Mouse (Mus musculus) midbrain, embryonic 16.5 days (tissue): ENCODE measurements around the gene Cst10. TPM values are rescaled to one million over a fixed set of nuclear protein-coding genes. Genes with fewer than 3 reads are reported as not detected.

Experiments used
- ATAC-seq: fragments of 200-750 bp; cut with Nextera tagmentation; 2 replicates; pipeline ENCODE4 v1.8.0; 2017; ENCODE audit warnings: moderate TSS enrichment
- H3K27ac ChIP-seq: fragments of 300-500 bp; sonication (generic); 2 replicates; pipeline ENCODE4 v1.5.1; 2014; ENCODE audit warnings: mild to moderate bottlenecking, low read length, mixed read lengths
- H3K27me3 ChIP-seq: fragments of 300-500 bp; sonication (generic); 2 replicates; pipeline ENCODE4 v1.6.1; 2014; ENCODE audit warnings: low read depth, low read length, mixed read lengths; ENCODE audit not compliant: control insufficient read depth, insufficient read depth
- H3K36me3 ChIP-seq: fragments of 300-500 bp; sonication (generic); 2 replicates; pipeline ENCODE4 v1.6.1; 2014; ENCODE audit warnings: mild to moderate bottlenecking, low read length, moderate library complexity, mixed read lengths; ENCODE audit not compliant: control insufficient read depth, insufficient read depth
- H3K4me1 ChIP-seq: fragments of 300-500 bp; sonication (generic); 2 replicates; pipeline ENCODE4 v1.6.1; 2014; ENCODE audit warnings: mild to moderate bottlenecking, low read length, mixed read lengths; ENCODE audit not compliant: control insufficient read depth, insufficient read depth
- H3K4me2 ChIP-seq: fragments of 300-500 bp; sonication (generic); 2 replicates; pipeline ENCODE4 v1.6.1; 2014; ENCODE audit warnings: mild to moderate bottlenecking, low read length, mixed read lengths
- H3K4me3 ChIP-seq: fragments of 300-500 bp; sonication (generic); 2 replicates; pipeline ENCODE4 v1.5.1; 2014; ENCODE audit warnings: low read depth, mild to moderate bottlenecking, low read length, moderate library complexity, mixed read lengths
- H3K9ac ChIP-seq: fragments of 300-500 bp; sonication (generic); 2 replicates; pipeline ENCODE4 v1.6.1; 2014; ENCODE audit warnings: low read depth, low read length, mixed read lengths
- H3K9me3 ChIP-seq: fragments of 300-500 bp; sonication (generic); replicated peaks from 2 replicates; pipeline ENCODE4 v1.6.1; 2014; ENCODE audit warnings: mild to moderate bottlenecking, low read length, mixed read lengths; ENCODE audit not compliant: control insufficient read depth, poor library complexity, severe bottlenecking
- WGBS: fragments of 180-500 bp; shearing (Covaris S2); extraction: QIAGEN DNeasy Blood & Tissue Kit; methylation state at CpG from one replicate; pipeline ENCODE4 v1.1.7; 2014; 5-methylcytosine and 5-hydroxymethylcytosine counted together
- polyA plus RNA-seq: library from polyadenylated mRNA; unstranded; fragments of >200 nt; fragmentation: Nextera tagmentation; extraction: Ambion mirVana; gene quantifications from 2 replicates; pipeline ENCODE4 v1.2.1, GENCODE M21; 2015

Cst10 gene
- polyA plus RNA-seq: not detected in 2 replicates

GRCm38 (mm10) chr2:149404757-149405156 is at the start of gene Cst10:
Gene Cst10, plus strand, starts transcription at chr2:149405057.
- no peaks in the 10 kb centered on the region for H3K27me3 ChIP-seq
- H3K36me3 ChIP-seq: no peaks in the 10 kb centered on the region
- no peak within 1 kb of the TSS for H3K4me2 ChIP-seq
- no peaks in the 10 kb centered on the region for H3K9me3 ChIP-seq
- no peak within 1 kb of the TSS for H3K9ac ChIP-seq
- H3K4me1 ChIP-seq: no peaks in the 10 kb centered on the region
- 94% methylated on average over 1 of the region's 1 CpGs for WGBS
- ATAC-seq: no peak
- H3K27ac ChIP-seq: no peak within 1 kb of the TSS
- no peak within 1 kb of the TSS for H3K4me3 ChIP-seq

- H3K9ac ChIP-seq: no peak overlapping the region
- no peak overlapping the region for H3K4me3 ChIP-seq
- no peak overlapping the region for H3K4me2 ChIP-seq
- ATAC-seq: no peak
- no peaks in the 10 kb centered on the region for H3K36me3 ChIP-seq
- no peaks in the 10 kb centered on the region for H3K9me3 ChIP-seq
- WGBS: 52% methylated on average over 3 of the region's 3 CpGs
- H3K27me3 ChIP-seq: no peaks in the 10 kb centered on the region
- no peak overlapping the region for H3K27ac ChIP-seq
- H3K4me1 ChIP-seq: no peaks in the 10 kb centered on the region
Observed at GRCm38 (mm10) chr2:149392951-149393350, 11.9 kb upstream of the Cst10 start.

GRCm38 (mm10) chr2:149422564-149422963 is 17.7 kb downstream of the Cst10 start:
- H3K4me1 ChIP-seq: no peaks in the 10 kb centered on the region
- no peak overlapping the region for H3K4me2 ChIP-seq
- no peaks in the 10 kb centered on the region for H3K36me3 ChIP-seq
- H3K27me3 ChIP-seq: no peaks in the 10 kb centered on the region
- H3K27ac ChIP-seq: no peak overlapping the region
- no peaks in the 10 kb centered on the region for H3K9me3 ChIP-seq
- no peak overlapping the region for H3K9ac ChIP-seq
- peak; percentile 81 for ATAC-seq
- H3K4me3 ChIP-seq: no peak overlapping the region
- 25% methylated on average over 3 of the region's 4 CpGs for WGBS
